Mouse (Mus musculus) forelimb bud, embryonic 11.5 days (tissue): ENCODE measurements around the gene Ppp2r3d.

Experiments used
- DNase-seq: peaks from one replicate; pipeline ENCODE4 v3.0.0-alpha.2; 2012; ENCODE audit warnings: low read depth, low spot score

Ppp2r3d gene

GRCm38 (mm10) chr9:124411553-124411952 is 65.1 kb downstream of the Ppp2r3d start:
- DNase-seq, result no peak

GRCm38 (mm10) chr9:124408564-124408963 is 68.1 kb downstream of the Ppp2r3d start:
- no peak for DNase-seq
